Mouse (Mus musculus): Measurements from ENCODE around the gene Fndc10.
"Not testable (repeated sequence)": the region's sequence is repeated elsewhere in the genome, so short reads cannot be mapped to it uniquely, and the experiment has no call there.

Fndc10 gene

DNA sequence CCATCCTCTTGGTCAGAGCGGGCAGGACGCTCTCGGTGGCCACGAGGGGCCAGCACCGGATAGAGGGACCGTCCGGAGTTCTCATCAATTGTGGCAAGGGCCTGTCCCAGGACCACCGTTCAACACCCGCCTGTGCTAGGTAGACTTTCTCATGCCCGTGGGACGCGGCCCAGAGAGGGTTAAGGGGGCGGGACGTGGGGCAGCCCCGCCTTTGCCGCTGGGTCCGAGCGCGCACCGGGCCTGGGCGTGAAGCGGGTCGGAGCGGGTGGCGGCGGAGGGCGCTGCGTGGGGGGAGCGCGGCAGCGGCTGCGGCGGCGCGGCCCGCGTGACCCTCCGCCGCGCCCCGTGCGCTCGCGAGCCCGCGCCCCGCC is at the start of gene Fndc10:
Gene Fndc10, plus strand, starts transcription at position 232 of the 371 bp plus-strand sequence.
- no peak for DNase-seq (ENCODE audit: low read depth, low spot score)

DNA sequence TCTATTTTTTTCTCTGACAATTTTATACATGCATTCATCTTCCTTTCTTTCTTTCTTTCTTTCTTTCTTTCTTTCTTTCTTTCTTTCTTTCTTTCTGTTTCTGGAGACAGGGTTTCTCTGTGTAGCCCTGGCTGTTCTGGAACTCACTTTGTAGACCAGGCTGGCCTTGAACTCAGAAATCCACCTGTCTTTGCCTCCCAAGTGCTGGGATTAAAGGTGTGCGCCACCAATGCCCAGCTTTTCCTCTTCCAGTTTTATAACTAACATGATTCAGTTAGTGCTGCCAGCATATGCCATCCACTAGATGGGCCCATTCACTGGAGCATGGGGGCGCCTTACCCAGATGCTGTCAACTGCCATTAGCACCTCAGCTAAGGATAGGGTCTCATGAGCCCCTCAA is 48.8 kb upstream of the Fndc10 start, which contains the start of gene Gm10563:
Gene Gm10563, minus strand, starts transcription at position 101 of the 400 bp plus-strand sequence.
- DNase-seq (ENCODE audit: low read depth, low spot score), result not testable (repeated sequence)

DNA sequence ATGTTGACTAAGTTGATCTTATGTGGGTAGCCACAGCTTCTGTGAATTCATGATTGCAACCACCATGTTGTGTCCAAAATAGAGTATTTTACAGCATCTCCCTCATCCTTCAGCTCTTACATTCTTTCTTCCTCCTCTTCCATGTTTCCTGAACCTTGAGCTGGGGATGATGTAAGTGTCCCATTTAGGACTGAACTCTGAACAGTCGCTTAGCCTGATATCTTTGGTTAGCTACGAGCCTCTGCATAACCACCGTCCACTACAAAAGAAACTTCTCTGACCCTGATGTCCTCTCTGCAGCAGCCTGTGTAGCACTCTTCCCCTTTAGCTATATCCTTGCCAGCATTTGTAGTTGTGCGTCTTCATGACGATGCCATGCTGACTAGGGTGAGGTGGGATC is 48.4 kb upstream of the Fndc10 start:
- no peak for DNase-seq (ENCODE audit: low read depth, low spot score)

DNA sequence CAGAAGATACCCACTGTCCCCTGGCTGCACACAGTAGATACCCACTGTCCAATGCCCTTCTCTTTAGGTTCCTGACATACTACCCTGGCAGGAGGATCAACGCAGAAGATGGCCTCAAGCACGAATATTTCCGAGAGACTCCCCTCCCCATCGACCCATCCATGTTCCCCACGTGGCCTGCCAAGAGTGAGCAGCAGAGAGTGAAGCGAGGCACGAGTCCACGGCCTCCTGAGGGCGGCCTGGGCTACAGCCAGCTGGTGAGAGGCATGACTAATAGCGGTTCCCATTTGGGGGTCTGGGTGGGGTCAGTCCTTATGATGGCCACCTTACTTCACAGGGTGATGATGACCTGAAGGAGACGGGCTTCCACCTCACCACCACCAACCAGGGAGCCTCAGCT is 44.8 kb upstream of the Fndc10 start:
- no peak for DNase-seq (ENCODE audit: low read depth, low spot score)

DNA sequence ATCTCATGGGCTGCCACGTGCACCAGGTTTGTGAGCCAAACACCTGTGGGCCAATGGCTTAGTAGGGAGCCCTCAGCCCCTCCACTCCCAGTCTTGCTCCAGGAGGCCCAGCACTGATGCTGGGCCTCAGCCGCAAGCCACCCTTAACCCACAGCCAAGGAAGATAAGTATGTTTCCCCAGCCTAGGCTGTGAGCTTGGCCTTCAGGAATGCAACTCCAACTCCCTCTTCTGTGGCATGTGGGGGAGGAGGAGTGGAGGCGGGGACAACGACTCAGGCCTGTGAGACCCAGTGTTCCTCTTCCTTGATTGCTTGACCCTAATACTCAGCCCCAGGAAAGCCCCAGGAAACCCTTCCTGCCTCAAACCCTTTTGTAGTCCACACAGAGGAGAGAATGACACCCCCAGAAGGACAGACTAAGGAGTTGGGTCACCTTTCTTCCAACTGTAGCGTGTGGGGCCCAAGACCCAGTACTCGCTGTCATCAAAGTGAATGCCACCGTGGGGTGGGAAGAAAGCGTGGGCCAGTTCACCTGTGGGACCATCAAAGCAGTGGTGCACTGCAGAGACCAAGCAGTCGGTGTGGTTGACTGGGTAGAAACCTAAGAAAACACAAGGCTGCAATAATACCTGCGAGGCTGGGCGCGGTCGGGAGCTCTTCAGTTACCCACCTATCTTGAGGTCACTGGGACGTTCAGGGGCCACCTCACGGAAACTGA is 42.4 kb upstream of the Fndc10 start:
- no peak for DNase-seq (ENCODE audit: low read depth, low spot score)

DNA sequence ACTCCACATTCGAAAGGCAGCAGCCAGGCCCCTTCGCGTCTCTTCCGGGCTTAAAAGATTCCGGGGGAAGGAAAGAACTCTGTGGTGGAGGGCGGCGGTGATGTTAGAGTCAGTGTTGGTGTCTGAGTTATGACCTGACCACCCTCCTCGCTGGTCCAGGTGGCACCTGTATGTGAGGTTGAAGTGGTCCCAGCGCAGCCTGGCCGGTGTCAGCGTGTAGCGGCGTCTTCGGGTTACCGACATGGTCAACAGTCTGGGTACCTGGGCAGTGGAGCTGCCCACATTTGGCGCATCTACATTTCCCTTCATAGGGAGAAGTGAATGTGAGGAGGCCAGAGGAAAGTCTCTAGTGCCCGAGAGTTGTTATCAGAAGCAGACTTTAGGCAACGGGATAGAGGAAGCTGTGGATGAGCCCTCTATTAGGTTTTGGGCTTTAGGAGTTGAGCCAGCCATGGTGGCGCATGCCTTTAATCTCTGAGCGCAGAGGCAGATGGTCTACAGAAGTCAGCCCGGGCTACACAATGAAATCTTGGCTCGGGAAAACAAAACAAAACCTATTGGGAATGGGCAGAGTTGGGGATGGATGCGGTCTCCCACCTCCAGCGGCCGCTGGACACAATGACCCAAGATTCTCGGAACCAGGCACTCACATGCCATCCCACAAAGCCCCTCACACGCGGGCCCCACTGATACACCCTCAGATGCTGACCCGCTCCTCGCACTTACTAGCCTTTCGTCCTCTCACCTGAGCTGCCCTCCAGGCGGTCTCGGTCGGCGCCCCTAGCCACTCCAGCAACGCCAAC is 41.7 kb upstream of the Fndc10 start:
- no peak for DNase-seq (ENCODE audit: low read depth, low spot score)

DNA sequence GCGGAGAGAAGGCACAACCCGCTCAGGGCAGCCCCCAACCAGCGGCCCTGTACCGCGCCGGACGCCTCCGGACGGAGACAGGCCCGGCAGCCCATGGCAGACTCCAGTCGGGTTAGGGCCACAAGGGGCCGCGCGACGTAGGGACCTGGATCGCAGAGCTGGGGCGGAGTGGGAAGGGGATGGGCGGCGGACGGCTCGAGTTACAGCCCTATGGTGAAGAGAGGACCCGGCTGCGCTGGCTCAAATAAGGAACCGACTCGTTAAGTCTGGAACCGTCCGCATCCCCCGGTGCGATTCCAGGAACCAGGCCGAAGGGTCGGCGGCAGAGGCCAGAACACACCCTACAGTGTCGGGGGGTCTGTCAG is 41.1 kb upstream of the Fndc10 start, which contains the start of gene Mmp23:
Gene Mmp23, minus strand, starts transcription at position 299 of the 365 bp plus-strand sequence.
- no peak for DNase-seq (ENCODE audit: low read depth, low spot score)

DNA sequence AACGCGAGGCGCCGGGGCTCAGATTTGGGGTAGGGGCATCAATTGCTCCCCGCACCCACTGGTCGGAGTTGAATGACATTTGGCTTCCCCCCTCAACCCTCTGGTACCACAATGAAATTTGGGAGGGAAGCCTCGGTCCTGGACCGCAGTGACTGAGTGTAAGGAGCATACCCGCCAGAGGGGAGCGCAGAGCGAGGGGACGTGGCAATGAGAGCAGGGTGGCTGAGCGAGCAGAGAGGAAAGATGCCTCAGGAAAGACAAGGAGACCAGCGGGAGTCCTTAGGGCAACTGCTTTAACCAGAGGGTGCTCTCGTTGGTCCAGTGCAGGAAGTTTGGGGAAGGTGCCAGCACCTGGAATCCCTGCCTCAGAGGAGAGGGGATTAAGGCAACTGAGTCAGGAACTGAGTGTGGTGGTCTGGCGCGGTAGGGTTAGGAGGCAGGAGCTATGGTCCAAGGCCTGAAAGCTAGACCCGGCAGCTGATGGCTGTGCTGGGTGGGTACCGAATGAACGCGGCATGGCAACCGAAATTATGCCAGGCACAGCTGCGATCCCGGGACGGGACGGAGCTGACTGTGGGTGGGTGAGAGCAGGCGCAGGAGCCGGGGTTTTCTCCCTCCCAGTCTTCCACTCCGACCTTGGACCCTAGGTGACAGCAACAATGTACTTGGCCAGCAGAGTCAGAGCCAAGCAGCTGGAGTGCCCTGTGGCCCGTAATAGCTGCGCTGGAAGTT is 40.5 kb upstream of the Fndc10 start:
- no peak for DNase-seq (ENCODE audit: low read depth, low spot score)

DNA sequence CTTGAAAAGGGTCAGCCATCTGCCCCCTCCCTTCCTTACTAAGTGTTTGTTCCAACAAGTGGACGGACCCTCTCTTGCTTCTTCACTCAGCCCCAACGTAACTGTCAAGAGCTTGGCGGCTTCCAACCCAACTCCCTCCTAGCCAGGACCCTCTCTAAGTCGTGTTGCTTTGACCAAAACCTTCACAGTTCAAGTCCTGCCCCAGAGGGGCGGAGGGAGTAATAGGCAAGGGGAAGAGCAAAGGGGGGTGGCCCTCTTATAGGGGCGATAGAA is 40.0 kb upstream of the Fndc10 start:
- DNase-seq (ENCODE audit: low read depth, low spot score), result no peak

DNA sequence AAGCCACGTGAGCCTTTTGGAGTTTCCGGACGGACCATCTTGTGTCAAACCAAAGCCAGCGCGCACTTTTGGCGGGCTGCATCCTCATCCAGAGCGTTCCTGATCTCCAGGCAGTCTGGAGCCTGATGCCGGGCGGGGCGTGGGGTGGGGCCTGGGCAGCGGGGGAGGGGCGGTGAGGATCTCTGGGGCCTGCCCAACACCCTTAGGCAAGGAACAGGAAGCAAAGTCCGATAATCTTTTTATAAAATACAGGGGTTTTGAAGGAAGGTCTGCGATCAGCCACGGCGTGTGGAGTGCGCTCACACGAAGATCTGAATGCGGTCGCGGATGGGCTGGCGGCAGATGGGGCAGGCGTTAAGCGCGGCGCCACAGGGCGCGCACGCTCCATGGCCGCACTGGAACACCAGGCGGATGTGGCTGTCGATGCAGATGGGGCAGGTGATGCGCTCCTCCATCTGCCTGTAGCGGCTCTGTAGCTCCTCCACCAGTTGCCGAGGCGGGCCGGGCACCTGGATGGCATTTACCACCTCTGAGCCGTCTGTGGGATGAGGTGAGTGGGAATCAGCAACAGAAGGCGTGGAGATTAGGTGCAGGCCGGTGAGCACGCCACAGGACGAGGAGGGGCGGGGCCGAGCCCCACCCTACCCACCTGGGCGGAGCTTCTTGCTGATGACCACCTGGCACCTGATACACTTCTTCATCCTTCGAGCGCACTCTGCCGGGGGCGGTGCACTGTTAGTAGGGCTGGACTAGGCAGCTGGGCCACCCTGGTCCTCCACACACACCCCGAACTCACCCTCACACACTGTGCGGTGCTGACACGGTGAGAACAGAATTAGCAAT is 39.5 kb upstream of the Fndc10 start:
- DNase-seq (ENCODE audit: low read depth, low spot score), result no peak

DNA sequence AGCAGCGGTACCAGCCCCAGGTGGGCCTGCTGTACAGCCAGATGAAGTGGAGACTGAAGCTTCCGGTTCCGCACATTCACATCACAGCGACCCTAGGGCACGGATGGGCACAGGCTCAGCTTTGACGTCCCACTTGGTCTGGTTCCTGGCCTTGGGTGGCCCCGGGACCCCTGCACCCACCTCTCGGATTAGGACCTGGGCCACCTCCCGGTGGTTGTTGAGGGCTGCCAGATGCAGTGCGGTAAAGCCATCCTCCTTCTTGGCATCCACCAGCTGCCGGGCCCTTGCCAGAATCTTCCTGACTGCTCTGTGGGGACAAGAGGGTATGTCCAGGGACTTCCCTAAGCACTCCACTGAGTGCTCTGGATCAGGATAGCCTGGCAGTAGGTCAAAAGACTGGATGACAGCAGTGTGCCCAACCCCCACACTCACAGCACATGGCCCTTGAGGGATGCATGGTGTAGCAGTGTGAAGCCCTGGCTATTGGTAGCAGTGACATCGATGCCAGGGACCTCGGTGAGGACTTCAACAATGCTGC is 37.9 kb upstream of the Fndc10 start:
- no peak for DNase-seq (ENCODE audit: low read depth, low spot score)

DNA sequence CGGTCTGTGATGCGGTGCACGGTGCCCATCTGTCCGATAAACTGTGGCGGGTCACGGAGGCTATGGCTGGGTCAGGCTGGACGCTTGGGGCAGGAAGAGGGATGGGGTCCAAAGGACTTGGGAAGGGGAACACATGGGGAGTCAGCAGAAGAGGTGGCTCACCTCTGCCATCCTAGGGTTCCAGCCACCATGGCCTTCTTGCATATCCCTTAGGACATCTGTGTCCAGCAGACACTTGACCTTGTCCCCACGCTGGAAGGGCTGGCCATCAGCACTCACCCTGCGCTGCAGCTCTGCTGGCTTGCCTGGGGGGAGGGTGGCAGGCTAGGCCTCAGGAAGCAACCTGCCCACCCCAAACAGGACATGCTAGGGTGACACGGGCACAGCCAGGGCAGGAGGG is 35.2 kb upstream of the Fndc10 start:
- DNase-seq (ENCODE audit: low read depth, low spot score), result no peak

DNA sequence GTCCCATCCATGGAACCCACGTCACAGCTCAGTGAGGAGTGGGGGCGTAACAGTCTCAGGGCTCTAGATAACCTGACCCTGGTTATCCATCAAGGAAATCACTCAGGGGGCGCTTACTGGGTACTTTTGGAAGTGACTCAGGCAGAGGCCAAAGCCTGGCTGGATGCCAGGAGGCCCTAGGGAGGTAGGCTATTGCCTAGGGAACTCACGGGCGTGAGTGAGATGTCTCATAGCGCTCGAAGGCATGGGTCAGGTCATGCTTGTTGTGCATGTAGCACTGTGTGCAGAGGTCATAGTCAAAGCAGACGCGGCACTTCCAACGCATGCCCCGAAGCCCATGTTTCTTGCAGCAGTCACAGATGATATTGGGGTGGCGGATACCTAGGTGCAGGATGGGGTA is 33.5 kb upstream of the Fndc10 start:
- DNase-seq (ENCODE audit: low read depth, low spot score), result no peak

DNA sequence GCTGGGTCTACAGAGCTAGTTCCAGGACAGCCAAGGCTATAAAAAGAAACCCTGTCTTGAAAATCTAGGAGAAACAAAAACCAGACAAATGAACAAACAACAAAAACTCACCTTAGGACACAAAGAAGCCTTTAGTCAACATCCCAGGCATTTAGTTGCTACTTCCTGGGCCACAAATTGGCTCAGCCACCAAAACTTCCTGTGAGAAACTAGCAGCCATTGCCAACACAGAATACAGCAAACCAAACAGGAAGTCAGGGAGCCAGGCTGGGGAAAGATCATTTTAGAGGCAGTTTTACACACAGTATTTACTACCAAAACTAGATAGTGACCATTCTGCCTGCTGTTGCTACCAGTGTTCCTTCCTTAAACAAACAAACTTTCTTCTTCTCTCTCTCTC is 27.2 kb upstream of the Fndc10 start:
- no peak for DNase-seq (ENCODE audit: low read depth, low spot score)

DNA sequence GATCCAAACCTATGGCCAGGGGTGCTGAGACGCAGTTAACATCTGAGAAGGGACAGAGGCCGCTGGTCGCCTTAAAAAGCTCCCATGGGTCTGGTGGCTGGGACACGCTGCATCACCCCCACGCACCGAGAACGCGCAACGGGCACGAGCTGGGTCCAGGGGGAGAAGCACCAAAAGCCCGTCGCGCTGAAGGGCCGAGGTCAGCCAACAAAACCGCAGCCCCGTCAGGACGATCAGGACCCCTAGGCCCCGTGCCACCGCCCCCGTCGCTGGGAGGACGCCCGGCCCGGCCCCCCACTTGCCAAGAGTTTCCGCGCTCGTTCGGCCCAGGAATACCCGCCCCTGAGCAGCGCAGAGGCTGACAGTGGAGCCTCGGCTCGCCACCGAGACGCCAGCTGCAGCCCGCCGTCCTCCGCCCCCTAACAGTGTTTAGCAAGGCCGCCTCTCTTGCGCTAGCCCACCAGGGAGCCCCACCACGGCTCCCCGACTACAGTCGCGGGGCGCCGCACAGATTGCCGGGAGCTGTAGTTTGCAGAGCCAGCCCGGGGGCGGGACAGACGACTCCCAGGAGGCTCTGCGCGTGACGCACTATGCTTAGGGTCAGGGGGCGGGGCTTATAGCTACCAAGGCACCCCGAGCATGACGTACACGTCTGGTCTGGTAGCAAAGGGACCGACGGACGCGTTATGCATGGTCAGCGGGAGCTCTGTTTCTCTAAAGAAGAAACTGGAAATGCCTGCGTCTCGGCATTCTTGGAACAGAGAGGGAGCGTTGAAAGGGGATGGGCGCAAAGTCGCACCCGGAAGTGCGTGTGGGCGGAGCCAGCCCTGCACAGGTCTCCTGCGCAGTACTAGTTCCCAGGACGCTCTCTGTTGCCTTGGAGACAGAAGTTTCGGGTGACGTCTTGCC is 25.2 kb upstream of the Fndc10 start, which contains the start of gene Mib2:
Gene Mib2, minus strand, starts transcription at position 510 of the 909 bp plus-strand sequence.
- DNase-seq (ENCODE audit: low read depth, low spot score), result peak; percentile 95

DNA sequence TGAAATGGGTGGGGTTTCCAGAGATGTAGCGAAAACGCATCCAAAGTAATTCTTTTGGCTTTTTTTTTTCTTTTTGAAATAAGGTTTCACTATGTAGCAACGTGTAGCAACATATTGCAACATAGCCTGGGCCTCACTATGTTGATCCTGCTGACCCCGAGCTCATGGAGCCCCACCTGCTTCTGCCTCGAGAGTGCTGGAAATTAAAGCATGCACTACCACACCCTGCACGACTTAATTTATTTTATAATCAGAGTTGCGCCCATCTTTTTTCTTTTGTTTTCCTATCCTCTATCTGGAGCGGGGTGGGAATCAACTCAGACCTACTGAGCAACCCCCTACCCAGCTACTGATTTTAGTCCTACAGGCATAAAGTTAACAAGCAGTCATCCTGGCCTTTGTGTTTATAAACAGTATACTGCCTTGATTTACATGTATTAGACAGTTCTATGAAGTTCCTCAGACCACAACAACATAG is 24.5 kb upstream of the Fndc10 start:
- DNase-seq (ENCODE audit: low read depth, low spot score), result no peak

DNA sequence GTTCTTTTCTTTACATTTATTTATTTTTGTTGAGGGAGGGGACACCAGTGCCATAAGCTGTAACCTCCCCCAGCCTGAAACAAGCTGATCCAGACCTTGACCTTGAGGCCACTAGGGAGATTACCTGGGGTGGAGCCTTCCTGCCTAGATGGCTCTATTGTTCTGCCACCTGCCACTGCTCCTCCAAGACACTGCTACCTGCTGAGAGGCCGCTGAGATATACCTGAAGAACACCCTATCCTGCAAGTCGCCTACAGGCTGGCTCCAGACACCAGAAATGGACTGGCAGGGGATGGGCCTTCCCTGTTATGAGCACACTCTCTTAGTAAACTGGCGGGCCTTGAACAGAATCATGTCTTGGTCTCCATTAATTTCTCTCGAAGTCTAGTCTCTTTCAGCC is 23.9 kb upstream of the Fndc10 start:
- not testable (repeated sequence) for DNase-seq (ENCODE audit: low read depth, low spot score)

DNA sequence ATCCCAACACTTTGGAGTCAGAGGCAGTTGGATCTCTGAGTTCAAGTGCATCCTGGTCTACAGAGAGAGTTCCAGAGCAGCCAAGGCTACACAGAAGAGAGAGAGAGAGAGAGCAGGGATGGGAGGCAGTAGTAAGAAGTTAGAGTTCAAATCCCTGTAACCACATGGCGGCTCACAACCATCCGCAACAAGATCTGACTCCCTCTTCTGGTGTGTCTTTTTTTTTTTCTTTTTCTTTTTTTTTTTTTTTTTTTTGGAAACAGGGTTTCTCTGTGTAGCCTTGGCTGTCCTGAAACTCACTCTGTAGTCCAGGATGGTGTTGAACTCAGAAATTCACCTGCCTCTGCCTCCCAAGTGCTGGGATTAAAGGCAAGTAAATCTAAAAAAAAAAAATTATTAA is 22.1 kb upstream of the Fndc10 start:
- no peak for DNase-seq (ENCODE audit: low read depth, low spot score)

DNA sequence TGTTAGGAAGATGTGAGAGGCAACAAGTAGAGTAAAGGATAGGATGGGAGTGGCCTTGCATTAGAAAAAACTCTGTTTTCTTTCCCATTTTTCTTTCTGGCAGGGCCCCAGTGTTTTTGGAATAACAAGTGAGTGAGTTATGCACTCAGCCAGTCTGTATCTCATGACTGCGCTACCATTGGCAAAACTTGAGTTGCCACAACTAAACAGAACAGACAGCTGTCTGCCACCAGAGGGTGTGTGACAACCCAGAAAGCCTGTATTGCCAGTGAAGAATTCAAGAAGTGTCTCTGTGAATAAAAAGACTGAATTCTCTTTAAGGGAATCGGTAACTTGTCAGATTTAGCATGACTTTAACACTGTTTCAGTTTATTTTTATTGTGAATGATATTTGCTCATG is 18.2 kb upstream of the Fndc10 start:
- no peak for DNase-seq (ENCODE audit: low read depth, low spot score)

DNA sequence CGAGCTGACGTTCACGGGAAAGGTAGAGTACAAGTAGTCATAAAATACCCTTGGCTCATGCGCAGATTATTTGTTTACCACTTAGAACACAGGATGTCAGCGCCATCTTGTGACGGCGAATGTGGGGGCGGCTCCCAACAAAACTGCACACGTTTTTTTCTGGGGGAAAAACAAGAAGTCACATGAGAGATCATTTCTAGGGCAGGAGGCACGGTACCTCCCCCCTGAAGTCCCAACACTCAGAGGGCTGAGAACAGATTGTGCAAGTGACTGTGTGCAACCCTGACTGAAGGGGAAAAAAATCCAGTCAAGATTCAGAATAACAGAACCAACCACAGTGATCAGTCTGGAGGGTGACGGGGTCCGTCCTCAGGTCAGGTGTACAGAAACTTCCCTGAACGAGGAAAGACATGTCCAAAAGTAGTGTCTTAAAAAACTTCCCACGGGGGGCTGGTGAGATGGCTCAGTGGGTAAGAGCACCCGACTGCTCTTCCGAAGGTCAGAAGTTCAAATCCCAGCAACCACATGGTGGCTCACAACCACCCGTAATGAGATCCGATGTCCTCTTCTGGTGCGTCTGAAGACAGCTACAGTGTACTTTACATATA is 10.4 kb upstream of the Fndc10 start:
- not testable (repeated sequence) for DNase-seq (ENCODE audit: low read depth, low spot score)

All from c-Kit-negative CD71-positive TER-119-positive erythroid progenitor cells, embryonic 14.5 days (primary cell).